Mouse (Mus musculus): ENCODE data around the gene Tagln2. TPM values are rescaled to one million over a fixed set of nuclear protein-coding genes. Genes with fewer than 3 reads are reported as not detected.
A peak's percentile ranks its signal among the peaks of the same experiment; 100 is the strongest.

Gene Tagln2
- polyA plus RNA-seq, 1 experiment: 771 TPM

- Histone ChIP-seq H3K79me2 (ENCODE audit: control insufficient read depth, insufficient read depth) (no peaks in the 10 kb centered on the region), H3K27me3 (ENCODE audit: control insufficient read depth, insufficient read depth, insufficient read length) (no peaks in the 10 kb centered on the region), H3K4me3 (ENCODE audit: insufficient read depth, poor library complexity, severe bottlenecking) (no peak overlapping the region), H3K79me3 (ENCODE audit: low read depth) (no peaks in the 10 kb centered on the region), H3K36me3 (ENCODE audit: control insufficient read depth, insufficient read depth) (no peaks in the 10 kb centered on the region), H3ac (ENCODE audit: control insufficient read depth, insufficient read length, low read depth) (no peak overlapping the region)
- TF ChIP-seq USF1 (IDR thresholded peaks at IDR 0.05; ENCODE audit: low read depth) (no peak), MAX (IDR thresholded peaks at IDR 0.05) (no peak), CEBPB (IDR thresholded peaks at IDR 0.05; ENCODE audit: low read depth) (no peak), MYOG (IDR thresholded peaks at IDR 0.05; ENCODE audit: control insufficient read depth, extremely low read depth, insufficient read length) (no peak), CTCF (IDR thresholded peaks at IDR 0.05; ENCODE audit: control insufficient read depth, insufficient read depth, insufficient read length) (no peak), MYOD1 (IDR thresholded peaks at IDR 0.05; ENCODE audit: control insufficient read depth, insufficient read length, low read depth) (no peak), FOSL1 (IDR thresholded peaks at IDR 0.05; ENCODE audit: insufficient read depth, low read length, poor library complexity, severe bottlenecking) (no peak)
Observed at GRCm38 (mm10) chr1:172489585-172490250, 10.1 kb upstream of the Tagln2 start.

GRCm38 (mm10) chr1:172490261-172490661 lies 9.6 kb upstream of the Tagln2 start:
- Histone ChIP-seq H3K79me2 (ENCODE audit: control insufficient read depth, insufficient read depth) (no peaks in the 10 kb centered on the region), H3ac (ENCODE audit: control insufficient read depth, insufficient read length, low read depth) (peak overlapping the region; percentile 21), H3K4me3 (ENCODE audit: insufficient read depth, poor library complexity, severe bottlenecking) (no peak overlapping the region), H3K79me3 (ENCODE audit: low read depth) (no peaks in the 10 kb centered on the region), H3K36me3 (ENCODE audit: control insufficient read depth, insufficient read depth) (no peaks in the 10 kb centered on the region), H3K27me3 (ENCODE audit: control insufficient read depth, insufficient read depth, insufficient read length) (no peaks in the 10 kb centered on the region)
- no peak for TF ChIP-seq USF1 (IDR thresholded peaks at IDR 0.05; ENCODE audit: low read depth)
- TF ChIP-seq CTCF (IDR thresholded peaks at IDR 0.05; ENCODE audit: control insufficient read depth, insufficient read depth, insufficient read length): peak; percentile 70

- H3ac ChIP-seq (ENCODE audit: control insufficient read depth, insufficient read length, low read depth): no peak overlapping the region
- no peak overlapping the region for H3K4me3 ChIP-seq (ENCODE audit: insufficient read depth, poor library complexity, severe bottlenecking)
- no peaks in the 10 kb centered on the region for H3K36me3 ChIP-seq (ENCODE audit: control insufficient read depth, insufficient read depth)
- TF ChIP-seq MYOD1 (IDR thresholded peaks at IDR 0.05; ENCODE audit: control insufficient read depth, insufficient read length, low read depth): no peak
- no peak for TF ChIP-seq MYOG (IDR thresholded peaks at IDR 0.05; ENCODE audit: control insufficient read depth, extremely low read depth, insufficient read length)
- no peak for TF ChIP-seq FOSL1 (IDR thresholded peaks at IDR 0.05; ENCODE audit: insufficient read depth, low read length, poor library complexity, severe bottlenecking)
- no peaks in the 10 kb centered on the region for H3K79me3 ChIP-seq (ENCODE audit: low read depth)
- H3K79me2 ChIP-seq (ENCODE audit: control insufficient read depth, insufficient read depth): no peaks in the 10 kb centered on the region
- H3K27me3 ChIP-seq (ENCODE audit: control insufficient read depth, insufficient read depth, insufficient read length): no peaks in the 10 kb centered on the region
Observed at GRCm38 (mm10) chr1:172492047-172492446, 7.8 kb upstream of the Tagln2 start.

GRCm38 (mm10) chr1:172493516-172493915 lies 6.3 kb upstream of the Tagln2 start:
- no peaks in the 10 kb centered on the region for H3K27me3 ChIP-seq (ENCODE audit: control insufficient read depth, insufficient read depth, insufficient read length)
- no peaks in the 10 kb centered on the region for H3K36me3 ChIP-seq (ENCODE audit: control insufficient read depth, insufficient read depth)
- H3K79me3 ChIP-seq (ENCODE audit: low read depth): no peaks in the 10 kb centered on the region
- H3ac ChIP-seq (ENCODE audit: control insufficient read depth, insufficient read length, low read depth): no peak overlapping the region
- no peak overlapping the region for H3K4me3 ChIP-seq (ENCODE audit: insufficient read depth, poor library complexity, severe bottlenecking)
- TF ChIP-seq MYOG (IDR thresholded peaks at IDR 0.05; ENCODE audit: control insufficient read depth, extremely low read depth, insufficient read length) (no peak), FOSL1 (IDR thresholded peaks at IDR 0.05; ENCODE audit: insufficient read depth, low read length, poor library complexity, severe bottlenecking) (no peak), MAX (IDR thresholded peaks at IDR 0.05) (no peak), MYOD1 (IDR thresholded peaks at IDR 0.05; ENCODE audit: control insufficient read depth, insufficient read length, low read depth) (no peak), CEBPB (IDR thresholded peaks at IDR 0.05; ENCODE audit: low read depth) (no peak), USF1 (IDR thresholded peaks at IDR 0.05; ENCODE audit: low read depth) (no peak), CTCF (IDR thresholded peaks at IDR 0.05; ENCODE audit: control insufficient read depth, insufficient read depth, insufficient read length) (no peak)
- H3K79me2 ChIP-seq (ENCODE audit: control insufficient read depth, insufficient read depth): no peaks in the 10 kb centered on the region

GRCm38 (mm10) chr1:172496030-172496429 lies 3.8 kb upstream of the Tagln2 start:
- peaks cover 7% of the 10 kb centered on the region for H3K79me3 ChIP-seq (ENCODE audit: low read depth)
- no peaks in the 10 kb centered on the region for H3K36me3 ChIP-seq (ENCODE audit: control insufficient read depth, insufficient read depth)
- TF ChIP-seq USF1 (IDR thresholded peaks at IDR 0.05; ENCODE audit: low read depth) (no peak), MYOG (IDR thresholded peaks at IDR 0.05; ENCODE audit: control insufficient read depth, extremely low read depth, insufficient read length) (no peak), CEBPB (IDR thresholded peaks at IDR 0.05; ENCODE audit: low read depth) (no peak), FOSL1 (IDR thresholded peaks at IDR 0.05; ENCODE audit: insufficient read depth, low read length, poor library complexity, severe bottlenecking) (no peak), MAX (IDR thresholded peaks at IDR 0.05) (no peak), CTCF (IDR thresholded peaks at IDR 0.05; ENCODE audit: control insufficient read depth, insufficient read depth, insufficient read length) (no peak), MYOD1 (IDR thresholded peaks at IDR 0.05; ENCODE audit: control insufficient read depth, insufficient read length, low read depth) (no peak)
- H3ac ChIP-seq (ENCODE audit: control insufficient read depth, insufficient read length, low read depth): no peak overlapping the region
- no peaks in the 10 kb centered on the region for H3K27me3 ChIP-seq (ENCODE audit: control insufficient read depth, insufficient read depth, insufficient read length)
- H3K4me3 ChIP-seq (ENCODE audit: insufficient read depth, poor library complexity, severe bottlenecking): no peak overlapping the region
- peaks cover 11% of the 10 kb centered on the region for H3K79me2 ChIP-seq (ENCODE audit: control insufficient read depth, insufficient read depth)

- peaks cover 20% of the 10 kb centered on the region for H3K79me3 ChIP-seq (ENCODE audit: low read depth)
- H3K27me3 ChIP-seq (ENCODE audit: control insufficient read depth, insufficient read depth, insufficient read length): no peaks in the 10 kb centered on the region
- no peak overlapping the region for H3K4me3 ChIP-seq (ENCODE audit: insufficient read depth, poor library complexity, severe bottlenecking)
- no peaks in the 10 kb centered on the region for H3K36me3 ChIP-seq (ENCODE audit: control insufficient read depth, insufficient read depth)
- peaks cover 25% of the 10 kb centered on the region for H3K79me2 ChIP-seq (ENCODE audit: control insufficient read depth, insufficient read depth)
- TF ChIP-seq CEBPB (IDR thresholded peaks at IDR 0.05; ENCODE audit: low read depth) (no peak), CTCF (IDR thresholded peaks at IDR 0.05; ENCODE audit: control insufficient read depth, insufficient read depth, insufficient read length) (no peak), MAX (IDR thresholded peaks at IDR 0.05) (no peak), USF1 (IDR thresholded peaks at IDR 0.05; ENCODE audit: low read depth) (no peak), MYOG (IDR thresholded peaks at IDR 0.05; ENCODE audit: control insufficient read depth, extremely low read depth, insufficient read length) (no peak), MYOD1 (IDR thresholded peaks at IDR 0.05; ENCODE audit: control insufficient read depth, insufficient read length, low read depth) (no peak), FOSL1 (IDR thresholded peaks at IDR 0.05; ENCODE audit: insufficient read depth, low read length, poor library complexity, severe bottlenecking) (no peak)
- H3ac ChIP-seq (ENCODE audit: control insufficient read depth, insufficient read length, low read depth): no peak overlapping the region
Observed at GRCm38 (mm10) chr1:172497428-172497827, 2.4 kb upstream of the Tagln2 start.
